Mouse (Mus musculus) spleen, postnatal 14 days (tissue): ENCODE results near the gene Pnrc1.
"Not testable (repeated sequence)": the region's sequence is repeated elsewhere in the genome, so short reads cannot be mapped to it uniquely, and the experiment has no call there.

Source experiments
- DNase-seq, 2 experiments: peaks; one replicate each; pipeline ENCODE4 v3.0.0; 2021 to 2022; ENCODE audit warnings: low spot score in 2 of 2

The Pnrc1 gene

DNA sequence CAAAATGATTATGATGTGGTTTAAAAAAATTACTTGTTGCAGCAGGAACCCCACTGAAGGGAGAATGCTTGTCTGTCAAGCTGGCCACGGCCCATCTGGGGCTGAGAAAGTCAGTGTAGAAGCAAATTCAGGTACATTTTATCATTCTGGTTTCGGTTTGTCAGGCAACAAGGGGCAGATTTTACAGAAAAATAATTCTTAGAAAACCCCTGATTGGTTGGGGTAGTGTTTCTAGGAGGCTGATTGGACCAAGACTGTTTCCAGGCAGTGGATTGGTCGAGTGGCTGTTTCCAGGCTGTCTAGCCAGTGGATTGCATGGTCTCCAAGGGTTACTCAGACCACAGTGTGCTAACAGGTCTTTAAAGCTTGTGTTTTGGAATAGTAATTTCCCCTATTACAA, at the start of gene Pnrc1:
Gene Pnrc1 (minus strand): TSS at position 162 of the 400 bp plus-strand sequence.
- DNase-seq, result no peak

DNA sequence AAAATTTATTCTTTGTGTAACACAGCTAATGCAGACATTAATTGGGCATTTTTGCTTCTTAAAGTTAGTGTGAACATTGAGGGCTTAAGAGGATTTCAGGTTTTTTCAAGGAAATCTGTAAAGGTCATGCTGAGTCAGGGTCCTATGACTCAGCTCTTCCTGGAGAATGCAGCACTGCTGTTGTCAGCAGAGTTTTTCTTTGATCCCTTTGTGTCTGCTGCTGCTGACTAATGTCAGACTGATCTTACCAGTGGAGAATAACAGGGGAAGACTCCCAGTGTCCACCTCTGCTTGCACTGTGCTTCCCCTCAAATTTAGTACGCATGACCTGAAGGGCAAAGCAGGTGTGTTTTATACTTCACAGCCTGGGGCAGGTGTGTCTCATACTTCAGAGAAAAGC, 48.0 kb upstream of the Pnrc1 start:
- no peak for DNase-seq

DNA sequence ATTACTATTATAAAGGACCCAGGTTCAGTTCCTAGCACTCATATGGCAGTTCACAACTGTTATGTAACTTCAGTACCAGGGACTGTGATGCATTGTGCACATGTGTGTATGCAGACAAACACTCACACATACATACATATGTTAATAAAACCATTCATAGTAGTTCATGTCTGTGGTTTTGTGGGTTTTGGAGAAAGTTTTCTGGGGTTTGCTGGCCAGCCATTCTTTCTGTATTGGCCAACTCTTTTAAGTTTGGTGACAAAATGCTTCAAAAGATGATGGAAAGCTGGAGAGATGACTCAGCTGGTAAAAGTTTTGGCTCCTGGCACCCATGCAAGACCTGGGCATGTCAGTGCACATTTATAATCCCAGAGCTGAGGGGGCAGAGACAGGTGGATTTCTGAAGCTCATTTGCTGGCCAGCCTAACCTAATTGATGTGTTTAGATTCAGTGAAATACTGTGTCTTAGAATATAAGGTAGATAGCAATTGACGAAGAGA, 43.0 kb upstream of the Pnrc1 start:
- no peak for DNase-seq

DNA sequence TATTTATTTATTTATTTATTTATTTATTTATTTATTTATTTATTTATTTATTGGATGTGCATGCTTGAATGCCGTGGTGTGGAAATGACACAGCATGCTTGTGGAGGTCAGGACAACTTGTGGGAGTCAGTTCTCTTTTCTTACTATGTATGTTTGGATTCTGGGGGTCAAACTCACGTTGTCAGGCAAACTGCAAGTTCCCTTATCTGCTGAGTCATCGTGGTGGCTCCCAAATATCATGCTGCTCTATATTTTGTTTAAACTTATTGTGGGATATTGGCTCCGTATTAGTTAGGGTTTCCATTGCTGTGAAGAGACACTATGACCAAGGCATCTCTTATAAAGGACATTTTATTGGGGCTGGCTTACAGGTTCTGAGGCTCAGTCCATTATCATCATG, 41.2 kb upstream of the Pnrc1 start:
- no peak for DNase-seq

DNA sequence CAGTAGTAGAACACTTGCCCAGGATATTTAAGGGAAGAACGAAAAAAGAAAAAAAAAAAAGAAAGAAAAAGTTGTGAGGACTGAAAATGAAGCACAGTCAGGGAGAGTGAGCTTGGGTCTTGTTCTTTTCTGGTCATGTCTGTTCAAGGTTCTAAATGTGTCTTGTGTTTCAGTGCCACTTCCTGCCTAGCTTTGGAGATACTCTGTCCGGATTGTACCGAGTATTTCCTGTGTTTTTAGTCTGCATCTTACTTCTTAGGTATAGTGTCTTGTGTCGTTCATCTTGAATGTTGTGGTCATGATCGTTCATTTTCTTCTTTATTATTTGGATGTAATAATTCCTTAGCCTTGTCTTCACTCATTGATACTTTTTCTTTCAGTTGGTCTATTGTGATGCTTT, 25.9 kb upstream of the Pnrc1 start:
- DNase-seq, result no peak

DNA sequence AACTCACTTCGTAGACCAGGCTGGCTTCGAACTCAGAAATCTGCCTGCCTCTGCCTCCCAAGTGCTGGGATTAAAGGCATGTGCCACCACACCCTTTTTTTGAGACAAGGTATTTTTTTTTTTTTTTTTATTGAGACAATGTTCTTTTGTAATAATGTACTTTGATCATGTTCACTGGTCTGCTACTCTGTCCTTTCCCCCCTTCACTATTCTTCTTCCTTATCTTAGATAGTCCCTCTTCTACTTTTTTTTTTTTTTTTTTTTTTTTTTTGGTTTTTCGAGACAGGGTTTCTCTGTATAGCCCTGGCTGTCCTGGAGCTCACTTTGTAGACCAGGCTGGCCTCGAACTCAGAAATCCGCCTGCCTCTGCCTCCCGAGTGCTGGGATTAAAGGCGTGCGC, 24.2 kb upstream of the Pnrc1 start:
- DNase-seq, result not testable (repeated sequence)

DNA sequence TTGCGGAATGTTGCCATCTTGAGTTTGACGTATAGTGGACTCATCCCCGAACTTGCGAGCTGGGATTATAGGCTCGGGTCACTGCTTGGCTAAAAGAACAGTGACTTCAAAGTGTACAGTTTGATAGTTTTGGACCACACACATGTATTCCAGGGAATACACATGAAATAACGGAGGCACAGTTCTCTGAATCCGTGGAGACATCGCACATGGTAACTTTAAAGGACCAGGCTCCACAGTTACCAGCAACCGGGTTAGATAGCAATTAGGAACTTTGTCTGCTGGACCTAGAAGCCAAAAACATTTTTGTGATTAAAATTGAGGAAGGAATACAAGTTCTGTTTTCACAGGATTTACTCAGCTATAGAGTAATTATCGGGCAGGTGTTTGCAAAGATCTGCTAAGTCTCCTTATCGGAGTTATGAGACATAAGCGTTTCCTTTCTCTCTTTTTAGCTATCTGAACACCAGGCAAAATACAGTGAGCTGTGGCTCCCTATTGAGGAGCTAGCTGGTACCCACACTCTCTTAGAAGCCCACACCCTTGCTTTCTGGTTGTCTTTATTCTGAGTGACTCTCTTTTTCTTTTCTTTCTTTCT, 21.0 kb upstream of the Pnrc1 start:
- no peak for DNase-seq

DNA sequence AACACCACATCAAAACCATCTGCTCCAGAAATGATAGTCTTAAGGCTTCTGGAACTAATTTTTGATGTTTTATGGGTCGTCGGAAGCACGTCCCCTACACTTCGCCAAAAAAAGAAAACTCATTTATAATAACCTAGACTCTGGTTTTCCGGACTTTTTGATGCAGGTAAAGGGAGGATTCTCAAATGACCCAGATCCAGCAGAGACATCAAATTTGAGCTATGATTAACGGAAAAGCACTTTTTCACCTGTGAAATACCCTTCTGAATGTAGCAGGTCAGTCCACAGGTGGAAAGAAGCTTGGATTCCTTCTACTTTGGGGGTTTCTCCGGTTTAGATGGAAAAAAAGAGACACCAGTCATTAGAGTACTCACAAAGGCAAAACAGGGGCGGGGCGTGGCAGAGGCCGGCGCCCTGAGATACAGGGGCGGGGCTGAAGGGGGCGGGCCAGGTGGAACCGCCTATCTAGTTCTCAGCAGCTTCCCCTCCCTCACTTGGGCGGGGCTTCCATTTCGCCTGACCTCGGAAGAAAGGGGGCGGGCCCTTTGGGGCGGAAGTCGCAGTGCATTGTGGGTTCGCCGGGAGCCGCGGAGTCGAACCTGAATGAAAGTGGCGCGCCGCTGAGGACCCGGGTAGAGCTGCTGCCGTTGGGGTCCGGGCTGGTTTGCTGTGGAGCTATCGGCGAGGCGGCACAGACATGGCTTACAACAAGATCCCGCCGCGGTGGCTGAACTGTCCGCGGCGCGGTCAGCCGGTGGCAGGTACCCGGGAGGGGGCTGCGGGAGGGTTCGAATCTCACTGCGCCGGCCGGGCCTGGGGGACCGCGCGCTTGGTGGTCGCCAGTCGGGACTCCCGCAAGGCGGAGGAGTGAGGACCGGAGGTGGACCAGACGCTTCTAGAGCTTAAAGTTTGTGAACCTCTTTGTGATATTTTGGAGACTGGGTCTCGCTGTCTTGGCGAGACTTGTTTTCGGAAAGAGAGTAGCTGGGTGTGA, 20.1 kb upstream of the Pnrc1 start, which contains the start of gene Rngtt:
Gene Rngtt (plus strand): TSS at position 548 of the 994 bp plus-strand sequence.
- peak; percentile 97 to 98 for DNase-seq

DNA sequence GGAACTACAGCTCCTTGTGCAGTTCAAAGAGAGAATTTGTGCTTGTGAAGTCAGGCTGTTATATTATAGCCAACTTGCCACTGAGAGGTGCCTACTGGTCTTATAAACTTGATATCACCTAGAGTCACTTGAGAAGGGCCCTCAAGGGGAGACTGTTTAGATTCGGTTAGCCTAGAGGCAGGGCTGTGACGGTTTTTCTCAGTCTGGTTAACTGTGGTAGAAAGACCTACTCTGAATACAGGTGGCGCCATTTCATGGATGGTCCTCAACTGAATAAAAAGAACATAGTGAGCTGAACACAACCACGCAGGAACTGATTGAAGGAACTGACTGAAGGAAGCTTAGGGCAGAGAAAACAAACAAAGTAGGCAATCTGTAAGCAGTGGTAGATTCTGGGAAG, 17.2 kb upstream of the Pnrc1 start:
- no peak for DNase-seq

DNA sequence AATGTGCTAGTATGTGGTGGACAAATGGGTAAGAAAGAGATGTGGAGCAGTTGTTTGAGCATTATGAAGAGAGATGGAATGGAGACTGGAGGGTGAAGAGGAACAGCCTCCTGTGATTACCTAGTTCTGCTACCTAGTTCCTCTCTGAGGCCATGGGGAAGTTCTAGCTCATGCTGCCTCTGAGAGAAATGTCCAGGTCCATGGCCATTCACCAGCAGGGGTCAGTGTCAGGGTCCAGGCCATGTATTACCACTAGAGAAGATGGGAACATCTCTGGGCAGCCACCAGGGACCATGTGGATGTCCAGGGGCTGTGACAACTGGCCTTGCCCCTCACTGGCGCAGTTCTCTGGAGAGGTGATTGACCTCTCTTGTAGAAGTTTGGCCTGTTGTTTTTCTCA, 13.1 kb upstream of the Pnrc1 start:
- DNase-seq, result no peak

DNA sequence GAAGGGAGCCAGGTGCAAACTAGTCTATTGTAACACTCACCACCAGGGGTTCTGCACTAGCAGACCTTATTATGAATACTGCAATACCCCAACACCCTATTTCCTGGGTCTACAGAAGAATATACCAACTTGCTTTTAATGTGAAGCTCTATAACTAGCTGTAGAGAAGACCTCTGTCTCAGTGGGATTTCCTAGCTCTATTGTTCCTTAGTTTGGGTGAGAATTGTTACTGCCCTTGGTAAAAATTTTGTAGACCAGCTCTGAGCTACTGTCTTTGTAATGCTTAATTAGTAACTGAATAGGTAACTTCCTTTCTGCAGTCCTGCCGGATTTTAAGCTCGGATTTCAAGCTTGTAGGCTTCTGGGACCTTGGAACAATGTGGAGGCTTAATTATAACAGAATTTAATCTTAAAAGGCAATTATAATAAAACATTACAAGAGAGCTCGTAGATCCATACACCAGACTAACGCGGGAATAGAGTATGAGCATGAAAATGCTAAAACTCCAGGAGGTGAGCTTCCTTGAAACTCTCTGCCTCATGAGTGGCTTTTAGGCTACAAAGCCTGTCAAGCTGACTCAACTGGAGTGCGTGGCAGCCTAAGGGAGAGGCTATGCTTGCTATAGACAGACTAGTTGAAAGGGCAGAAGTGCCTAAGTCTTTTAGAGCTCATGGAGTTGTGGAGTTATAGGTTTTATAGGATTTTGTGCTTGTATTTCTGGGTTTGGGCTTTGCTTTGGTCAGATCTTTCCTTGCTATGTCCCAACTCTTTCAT, 11.1 kb upstream of the Pnrc1 start:
- not testable (repeated sequence) for DNase-seq

DNA sequence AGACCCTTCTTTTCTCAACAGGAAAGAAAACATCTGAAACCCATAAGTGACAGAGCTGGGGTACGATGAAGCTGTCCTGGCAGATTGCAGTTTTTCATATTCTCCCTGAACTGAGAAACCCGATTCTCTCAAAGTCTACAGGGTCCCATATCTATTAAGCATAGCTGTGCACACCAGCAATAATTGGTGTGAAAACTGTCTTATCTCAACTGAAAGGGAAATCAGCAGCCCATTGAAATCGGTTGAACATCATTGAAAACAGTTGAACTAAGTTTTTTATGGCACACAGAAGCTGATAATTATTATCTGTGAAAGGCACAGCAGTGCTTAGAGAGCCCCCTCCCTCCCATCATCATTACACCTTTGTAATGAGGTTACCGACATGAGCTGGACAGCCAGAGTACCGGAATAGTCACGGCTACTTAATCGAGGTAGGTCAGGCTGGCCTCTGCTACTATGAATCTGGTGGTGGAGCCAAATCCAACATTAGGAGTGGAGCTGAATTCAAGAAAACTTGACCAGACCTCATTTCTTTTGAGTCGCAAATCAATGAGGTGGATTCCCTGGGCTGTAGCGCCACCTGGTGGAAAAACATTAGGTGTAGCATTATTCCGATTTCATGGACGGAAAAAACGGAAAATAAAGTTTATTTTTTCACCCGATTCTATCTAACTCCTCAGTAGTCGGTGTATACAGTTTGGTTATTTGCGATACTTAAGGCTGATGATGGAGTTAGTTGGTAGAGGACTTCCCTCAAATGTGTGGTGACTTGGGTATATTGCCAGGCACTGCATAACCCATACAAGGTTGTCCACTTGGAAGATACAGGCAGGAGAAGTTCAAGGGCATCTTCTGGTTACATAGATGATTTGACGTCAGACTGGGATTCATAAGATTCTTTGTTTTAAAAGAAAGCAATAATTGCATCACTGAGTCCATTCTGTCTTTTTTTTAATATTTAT, 2.7 kb upstream of the Pnrc1 start:
- peak; percentile 48 to 78 for DNase-seq

DNA sequence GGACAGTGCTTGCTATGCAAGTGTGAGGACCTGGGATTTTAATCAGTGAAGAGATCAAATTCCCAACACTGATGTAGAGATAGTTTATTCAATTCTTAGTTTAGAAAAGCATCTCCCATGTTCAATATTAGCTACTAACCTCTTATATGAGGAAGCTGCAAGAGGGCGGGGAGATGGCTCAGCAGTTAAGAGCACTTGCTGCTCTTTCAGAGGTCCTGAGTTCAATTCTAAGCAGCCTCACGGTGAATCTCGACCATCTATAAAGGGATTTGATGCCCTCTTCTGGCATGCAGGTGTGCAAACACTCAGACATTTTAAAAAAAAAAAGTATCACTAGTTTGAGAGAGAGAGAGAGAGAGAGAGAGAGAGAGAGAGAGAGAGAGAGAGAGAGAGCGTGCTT, 915 bp upstream of the Pnrc1 start:
- no peak for DNase-seq

DNA sequence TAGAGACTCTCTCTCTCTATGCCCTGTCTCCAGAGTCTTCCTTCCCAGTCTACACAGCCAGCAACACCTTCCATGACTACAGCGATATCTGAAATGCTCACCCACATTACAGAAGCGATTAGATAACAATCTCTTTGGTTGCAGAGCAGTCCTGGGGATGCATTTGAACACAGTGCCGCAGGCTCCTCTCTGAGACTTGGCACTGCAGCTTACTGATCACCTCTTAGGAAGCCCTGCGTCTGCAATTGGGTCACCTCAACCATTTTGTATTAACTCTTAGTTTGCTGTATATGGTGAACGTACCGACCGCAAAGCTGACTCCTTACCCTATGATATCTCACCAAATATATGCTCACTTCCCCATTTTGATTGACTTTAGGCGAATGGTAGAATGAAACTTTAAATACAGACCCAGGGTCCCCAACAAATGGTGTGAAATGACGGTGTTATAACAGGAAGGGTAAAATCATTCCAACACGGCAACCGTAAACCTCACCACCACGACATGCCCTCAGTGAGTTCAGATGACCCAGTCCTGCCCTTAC, 785 bp downstream of the Pnrc1 start:
- DNase-seq, result no peak

DNA sequence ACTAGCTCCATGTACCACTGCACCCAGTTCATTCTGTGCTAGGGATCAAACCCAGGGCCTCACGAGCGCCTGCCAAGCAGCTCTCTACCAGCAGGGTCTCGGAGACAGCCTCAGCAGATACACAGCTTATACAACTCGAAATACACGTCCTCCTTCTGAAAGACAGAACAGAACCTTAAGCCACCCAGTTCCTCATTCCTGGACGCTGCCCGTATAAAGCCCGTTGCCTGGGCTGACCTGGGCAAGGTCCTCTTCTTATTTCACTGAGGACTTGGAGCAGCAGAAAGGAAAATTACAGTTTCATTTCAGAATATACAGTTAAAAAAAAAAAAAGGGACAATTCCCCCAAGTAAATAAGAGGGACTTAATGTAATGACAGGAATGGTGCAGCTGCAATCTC, 4.5 kb downstream of the Pnrc1 start:
- no peak for DNase-seq

DNA sequence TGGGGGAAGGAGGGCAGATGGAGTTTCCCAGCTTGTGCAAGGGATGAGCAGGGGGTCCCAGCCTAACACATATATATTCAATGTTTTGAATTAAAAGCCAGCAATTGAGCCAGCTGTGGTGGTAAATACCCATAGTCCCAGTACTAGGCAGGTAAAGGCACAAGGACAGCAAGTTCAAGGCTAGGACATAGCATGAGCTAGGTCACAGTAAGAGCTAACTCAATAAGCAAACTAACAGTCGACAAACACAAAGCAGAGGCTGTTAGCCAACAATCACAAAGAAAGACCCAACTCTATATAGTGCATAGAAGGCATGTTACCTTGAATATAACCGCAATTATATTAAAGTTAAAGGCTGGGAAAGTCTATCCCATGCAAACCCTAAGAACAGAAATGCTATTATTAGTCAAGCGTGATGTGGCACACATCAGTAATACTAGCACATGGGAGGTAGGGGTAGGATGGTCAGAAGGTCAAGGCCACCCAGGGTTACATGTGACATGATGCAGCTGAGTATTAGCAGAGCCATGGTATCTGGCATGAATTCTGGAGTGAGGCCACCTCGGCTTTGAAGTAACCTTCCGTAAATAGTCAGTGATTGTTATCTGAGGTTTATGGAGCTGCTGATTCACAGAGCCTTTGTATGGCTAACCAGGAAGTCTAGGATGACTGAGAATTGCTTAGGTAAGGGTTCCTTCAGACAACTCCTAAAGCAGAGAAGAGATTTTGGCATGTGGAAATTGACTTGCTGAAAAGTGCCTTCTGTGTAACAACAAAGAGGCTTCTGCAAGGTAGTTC, 5.7 kb downstream of the Pnrc1 start:
- no peak for DNase-seq

DNA sequence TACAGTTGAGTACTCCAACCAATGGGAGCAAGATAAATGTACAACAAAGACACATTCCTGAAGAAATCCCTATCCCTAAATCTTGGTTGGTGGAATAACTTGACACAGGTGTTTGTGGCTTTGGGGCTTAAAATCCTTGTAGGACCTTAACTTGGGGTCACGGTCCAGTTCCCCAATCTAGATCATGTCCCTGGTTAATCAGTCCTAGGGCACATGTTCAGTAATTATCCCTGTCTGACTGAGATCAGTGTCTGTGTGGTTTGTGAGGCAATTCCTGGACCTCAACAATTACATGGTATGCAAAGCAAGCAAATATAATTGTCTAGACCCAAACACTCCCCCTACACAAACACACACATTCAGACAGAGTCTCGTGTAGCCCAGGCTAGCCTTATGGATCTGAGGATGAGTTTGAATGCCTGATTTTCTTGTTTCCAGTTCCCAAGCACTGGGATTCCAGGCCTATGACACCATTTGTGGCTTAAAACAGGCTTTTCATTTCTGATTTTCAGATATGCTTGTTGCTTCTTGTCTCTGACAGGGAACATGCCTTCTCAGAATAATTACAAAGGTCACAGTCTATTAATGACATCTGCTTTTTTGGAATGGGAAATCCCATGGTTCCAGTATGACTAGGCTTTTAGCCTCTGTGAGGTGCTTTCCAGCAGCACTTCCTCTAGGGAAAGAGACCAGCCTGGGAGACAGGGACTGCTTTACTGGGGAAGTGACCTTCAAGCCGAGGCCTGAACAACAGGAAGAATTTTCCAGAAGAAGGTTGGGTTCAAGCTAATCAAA, 7.9 kb downstream of the Pnrc1 start:
- no peak for DNase-seq

DNA sequence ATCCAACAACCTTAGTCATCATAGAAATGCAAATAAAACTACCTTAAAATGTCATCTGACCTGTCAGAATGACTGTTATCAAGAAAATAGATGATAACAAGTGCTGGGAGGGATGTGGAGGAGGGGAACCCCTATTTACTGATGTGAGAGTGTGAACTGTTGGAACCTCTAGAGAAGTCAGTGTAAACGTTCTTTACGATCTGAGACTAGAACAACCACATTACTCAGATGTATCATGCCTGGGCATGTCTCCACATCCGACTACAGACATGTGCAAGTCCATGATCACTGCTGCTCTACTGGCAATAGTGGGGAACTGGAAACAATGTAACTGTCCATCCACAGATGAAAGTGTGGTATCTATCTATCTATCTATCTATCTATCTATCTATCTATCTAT, 16.5 kb downstream of the Pnrc1 start:
- no peak for DNase-seq
